Comparison of ENCODE assay signal across 8 mouse cellular contexts in genomic region chr19:46500581-46501341, GRCm38 (mm10). TPM values are rescaled to one million over a fixed set of nuclear protein-coding genes. Genes with fewer than 3 reads are reported as not detected.
DNase-seq lines count a peak whose midpoint lies in the region; ATAC-seq and TF ChIP-seq lines count a peak whose summit lies in the region.

No protein-coding gene starts in this region.

- intact Hi-C loops in gastrocnemius, postnatal 14 days (cut with DNase I; ENCODE audit: low total_unique reads), result no loop called here
- intact Hi-C loops in left cerebral cortex, postnatal 4 days (cut with DNase I), result no loop called here

- peaks cover 57% of the 10 kb centered on the region for H3K4me1 ChIP-seq in erythroblast, embryonic 14.5 days (ENCODE audit: control insufficient read depth)
- peaks cover 18% of the 10 kb centered on the region for H3K4me1 ChIP-seq in midbrain, embryonic 16.5 days (ENCODE audit: control insufficient read depth, insufficient read depth, low read length)

- H3K27me3 ChIP-seq in erythroblast, embryonic 14.5 days (ENCODE audit: control insufficient read depth), result no peaks in the 10 kb centered on the region
- H3K27me3 ChIP-seq in C2C12 (ENCODE audit: control insufficient read depth, insufficient read depth, insufficient read length), result no peaks in the 10 kb centered on the region
- H3K27me3 ChIP-seq in midbrain, embryonic 16.5 days (ENCODE audit: control insufficient read depth, insufficient read depth, low read depth, low read length), result no peaks in the 10 kb centered on the region

- H3K27ac ChIP-seq in midbrain, embryonic 16.5 days (ENCODE audit: low read length), result peak overlapping the region; percentile 98

- H3K79me3 ChIP-seq in C2C12 (ENCODE audit: low read depth), result peaks cover 30% of the 10 kb centered on the region

- no peak for ATAC-seq in erythroblast, adult 5-6 weeks (replicated peaks; ENCODE audit: low FRiP score, poor library complexity, severe bottlenecking)
- ATAC-seq in midbrain, embryonic 16.5 days, result peak; percentile 26; the same call in 1 of the 2 replicates

- TF ChIP-seq CTCF in C2C12 (IDR thresholded peaks at IDR 0.05; ENCODE audit: control insufficient read depth, insufficient read depth, insufficient read length), result no peak

- H3K36me3 ChIP-seq in erythroblast, embryonic 14.5 days (ENCODE audit: control insufficient read depth), result peaks cover 7% of the 10 kb centered on the region
- peaks cover 18% of the 10 kb centered on the region for H3K36me3 ChIP-seq in C2C12 (ENCODE audit: control insufficient read depth, insufficient read depth)
- no peaks in the 10 kb centered on the region for H3K36me3 ChIP-seq in midbrain, embryonic 16.5 days (ENCODE audit: control insufficient read depth, insufficient read depth, low read length)

- WGBS in midbrain, embryonic 16.5 days, result under 1% methylated on average over 35 of the region's 50 CpGs

- H3K4me2 ChIP-seq in midbrain, embryonic 16.5 days (ENCODE audit: low read length), result peak overlapping the region; percentile 89

- peaks cover 42% of the 10 kb centered on the region for H3K79me2 ChIP-seq in C2C12 (ENCODE audit: control insufficient read depth, insufficient read depth)

- no peaks in the 10 kb centered on the region for H3K9me3 ChIP-seq in erythroblast, embryonic 14.5 days (ENCODE audit: control insufficient read depth, low read length)
- H3K9me3 ChIP-seq in midbrain, embryonic 16.5 days (replicated peaks; ENCODE audit: control insufficient read depth, low read length, poor library complexity, severe bottlenecking), result no peaks in the 10 kb centered on the region

- peak overlapping the region; percentile 79 for H3ac ChIP-seq in C2C12 (ENCODE audit: control insufficient read depth, insufficient read length, low read depth)

- H3K9ac ChIP-seq in midbrain, embryonic 16.5 days (ENCODE audit: low read depth, low read length), result peak overlapping the region; percentile 87

- DNase-seq in cerebellum, adult 8-10 months, result peak; percentile 71
- peak; percentile 70 for DNase-seq in gastrocnemius, postnatal 14 days
- peak; percentile 72 for DNase-seq in left cerebral cortex, postnatal 4 days
- DNase-seq in frontal cortex, postnatal 36 days (ENCODE audit: low spot score in 2 of 2), result no peak

- H3K4me3 ChIP-seq in erythroblast, embryonic 14.5 days (replicated peaks), result peak overlapping the region; percentile 81
- H3K4me3 ChIP-seq in C2C12 (ENCODE audit: insufficient read depth, poor library complexity, severe bottlenecking), result peak overlapping the region; percentile 91
- peak overlapping the region; percentile 64 for H3K4me3 ChIP-seq in midbrain, embryonic 16.5 days (ENCODE audit: low read depth, low read length)

TF ChIP-seq in C2C12, 6 proteins besides CTCF, POLR2A, EP300 and RAD21:
- TF ChIP-seq MAX (IDR thresholded peaks at IDR 0.05) (no peak), CEBPB (IDR thresholded peaks at IDR 0.05; ENCODE audit: low read depth) (no peak), MYOD1 (IDR thresholded peaks at IDR 0.05; ENCODE audit: control insufficient read depth, insufficient read length, low read depth) (no peak), USF1 (IDR thresholded peaks at IDR 0.05; ENCODE audit: low read depth) (no peak), FOSL1 (IDR thresholded peaks at IDR 0.05; ENCODE audit: insufficient read depth, low read length, poor library complexity, severe bottlenecking) (no peak)

RNA-seq across cellular contexts. Expression of gene Trim8, which starts 0.7 kb away (rescaled TPM):
- 4.2 and 5.2 TPM in 2 replicates for polyA plus RNA-seq in erythroblast, embryonic 14.5 days (2012)
- total RNA-seq in erythroblast, adult 5-6 weeks (2015; ENCODE audit: low replicate concordance), result 5.4 and 6.1 TPM in 2 replicates
- total RNA-seq in erythroblast, adult 5-6 weeks (2017; ENCODE audit: low replicate concordance), result 2.0 and 6.4 TPM in 2 replicates
- polyA plus RNA-seq in C2C12 (2012; fragmentation: generic; extraction: Trizol), result 26.8 TPM
- total RNA-seq in gastrocnemius, postnatal 14 days (2021), result 10 to 100 TPM; 20.1 to 23.1 TPM
- total RNA-seq in left cerebral cortex, postnatal 4 days (2021), result 100 to 1,000 TPM; 113 to 119 TPM
- 25.9 and 26.8 TPM in 2 replicates for polyA plus RNA-seq in midbrain, embryonic 16.5 days (2015; fragmentation: Nextera tagmentation; extraction: Ambion mirVana)

Comparison
In these comparisons a context has a peak if more than half of its experiments do, and no peak if none do; other contexts are left out.
1. DNase-seq: peak in cerebellum, adult 8-10 months (single experiment), gastrocnemius, postnatal 14 days (single experiment) and left cerebral cortex, postnatal 4 days (single experiment); none in frontal cortex, postnatal 36 days (0 of 2).
2. RNA of gene Trim8, which starts 0.7 kb away (total RNA-seq): 113 to 119 TPM in left cerebral cortex, postnatal 4 days; 20.1 to 23.1 TPM in gastrocnemius, postnatal 14 days and 2.0 to 6.4 TPM in erythroblast, adult 5-6 weeks; every median in the first group is over 4 times any median in the second.
3. Peak in every context shown above with its lines, with median percentiles within 50 percentile points of each other: H3K4me3 ChIP-seq.